Mouse (Mus musculus): ENCODE data around the gene Slc15a2. TPM values are rescaled to one million over a fixed set of nuclear protein-coding genes. Genes with fewer than 3 reads are reported as not detected.
A peak's percentile ranks its signal among the peaks of the same experiment; 100 is the strongest.

Slc15a2 gene
- polyA plus RNA-seq, 1 experiment from 2014 or later: 0.42 TPM

GRCm38 (mm10) chr16:36728959-36729358, 55.8 kb downstream of the Slc15a2 start:
- no peak for ATAC-seq (ENCODE audit: insufficient number of reproducible peaks, insufficient read depth, low FRiP score, low read depth)
- H3K9ac ChIP-seq (ENCODE audit: low read length): no peak overlapping the region
- H3K9me3 ChIP-seq (ENCODE audit: control insufficient read depth, low read length): no peaks in the 10 kb centered on the region
- H3K27me3 ChIP-seq (ENCODE audit: control insufficient read depth, insufficient read depth, low read length): no peaks in the 10 kb centered on the region
- H3K36me3 ChIP-seq (ENCODE audit: control insufficient read depth, insufficient read depth, low read length): no peaks in the 10 kb centered on the region
- 75% methylated on average over 2 of the region's 2 CpGs for WGBS
- no peak overlapping the region for H3K4me3 ChIP-seq (ENCODE audit: control insufficient read depth in 1 of 2, insufficient read depth in 1 of 2, low read depth in 1 of 2, low read length in 2 of 2)
- no peaks in the 10 kb centered on the region for H3K4me1 ChIP-seq (ENCODE audit: control insufficient read depth in 2 of 2, insufficient read depth in 2 of 2, low read length in 2 of 2)
- no peak overlapping the region for H3K4me2 ChIP-seq (ENCODE audit: low read length)
- no peak overlapping the region for H3K27ac ChIP-seq (replicated peaks in 1 of 2; ENCODE audit: control insufficient read depth in 1 of 2, insufficient read depth in 1 of 2, low read depth in 2 of 2, low read length in 2 of 2)

GRCm38 (mm10) chr16:36723880-36724443, 60.8 kb downstream of the Slc15a2 start:
- no peaks in the 10 kb centered on the region for H3K36me3 ChIP-seq (ENCODE audit: control insufficient read depth, insufficient read depth, low read length)
- peaks cover 7% of the 10 kb centered on the region; the same call in 1 of the 2 replicates for H3K27me3 ChIP-seq (ENCODE audit: control insufficient read depth, insufficient read depth, low read length)
- no peaks in the 10 kb centered on the region for H3K4me1 ChIP-seq (ENCODE audit: control insufficient read depth in 2 of 2, insufficient read depth in 2 of 2, low read length in 2 of 2)
- no peak overlapping the region for H3K4me2 ChIP-seq (ENCODE audit: low read length)
- no peak overlapping the region for H3K4me3 ChIP-seq (ENCODE audit: control insufficient read depth in 1 of 2, insufficient read depth in 1 of 2, low read depth in 1 of 2, low read length in 2 of 2)
- H3K27ac ChIP-seq (replicated peaks in 1 of 2; ENCODE audit: control insufficient read depth in 1 of 2, insufficient read depth in 1 of 2, low read depth in 2 of 2, low read length in 2 of 2): no peak overlapping the region
- WGBS: 47% methylated on average over 3 of the region's 3 CpGs
- no peak for ATAC-seq (ENCODE audit: insufficient number of reproducible peaks, insufficient read depth, low FRiP score, low read depth)
- H3K9me3 ChIP-seq (ENCODE audit: control insufficient read depth, low read length): no peaks in the 10 kb centered on the region
- H3K9ac ChIP-seq (ENCODE audit: low read length): no peak overlapping the region

GRCm38 (mm10) chr16:36722739-36723138, 62.0 kb downstream of the Slc15a2 start:
- Histone ChIP-seq H3K4me3 (ENCODE audit: control insufficient read depth in 1 of 2, insufficient read depth in 1 of 2, low read depth in 1 of 2, low read length in 2 of 2) (no peak overlapping the region), H3K9me3 (ENCODE audit: control insufficient read depth, low read length) (no peaks in the 10 kb centered on the region), H3K4me2 (ENCODE audit: low read length) (peak overlapping the region; percentile 49), H3K4me1 (ENCODE audit: control insufficient read depth in 2 of 2, insufficient read depth in 2 of 2, low read length in 2 of 2) (no peaks in the 10 kb centered on the region), H3K27ac (replicated peaks in 1 of 2; ENCODE audit: control insufficient read depth in 1 of 2, insufficient read depth in 1 of 2, low read depth in 2 of 2, low read length in 2 of 2) (no peak overlapping the region), H3K27me3 (ENCODE audit: control insufficient read depth, insufficient read depth, low read length) (peaks cover 7% of the 10 kb centered on the region; the same call in 1 of the 2 replicates), H3K36me3 (ENCODE audit: control insufficient read depth, insufficient read depth, low read length) (no peaks in the 10 kb centered on the region), H3K9ac (ENCODE audit: low read length) (no peak overlapping the region)
- 22% methylated on average over 4 of the region's 4 CpGs for WGBS
- ATAC-seq (ENCODE audit: insufficient number of reproducible peaks, insufficient read depth, low FRiP score, low read depth): no peak

- no peaks in the 10 kb centered on the region for H3K36me3 ChIP-seq (ENCODE audit: control insufficient read depth, insufficient read depth, low read length)
- 69% methylated on average over 13 of the region's 13 CpGs for WGBS
- H3K4me1 ChIP-seq (ENCODE audit: control insufficient read depth in 2 of 2, insufficient read depth in 2 of 2, low read length in 2 of 2): no peaks in the 10 kb centered on the region
- H3K9me3 ChIP-seq (ENCODE audit: control insufficient read depth, low read length): no peaks in the 10 kb centered on the region
- no peak overlapping the region for H3K4me2 ChIP-seq (ENCODE audit: low read length)
- H3K27ac ChIP-seq (replicated peaks in 1 of 2; ENCODE audit: control insufficient read depth in 1 of 2, insufficient read depth in 1 of 2, low read depth in 2 of 2, low read length in 2 of 2): no peak overlapping the region
- peaks cover 7% of the 10 kb centered on the region; the same call in 1 of the 2 replicates for H3K27me3 ChIP-seq (ENCODE audit: control insufficient read depth, insufficient read depth, low read length)
- H3K9ac ChIP-seq (ENCODE audit: low read length): no peak overlapping the region
- H3K4me3 ChIP-seq (ENCODE audit: control insufficient read depth in 1 of 2, insufficient read depth in 1 of 2, low read depth in 1 of 2, low read length in 2 of 2): no peak overlapping the region
- no peak for ATAC-seq (ENCODE audit: insufficient number of reproducible peaks, insufficient read depth, low FRiP score, low read depth)
Observed at GRCm38 (mm10) chr16:36720194-36721055, 64.3 kb downstream of the Slc15a2 start.

GRCm38 (mm10) chr16:36718637-36719036, 66.1 kb downstream of the Slc15a2 start:
- peaks cover 7% of the 10 kb centered on the region; the same call in 1 of the 2 replicates for H3K27me3 ChIP-seq (ENCODE audit: control insufficient read depth, insufficient read depth, low read length)
- H3K9ac ChIP-seq (ENCODE audit: low read length): no peak overlapping the region
- no peak for ATAC-seq (ENCODE audit: insufficient number of reproducible peaks, insufficient read depth, low FRiP score, low read depth)
- no peak overlapping the region for H3K4me2 ChIP-seq (ENCODE audit: low read length)
- no peaks in the 10 kb centered on the region for H3K4me1 ChIP-seq (ENCODE audit: control insufficient read depth in 2 of 2, insufficient read depth in 2 of 2, low read length in 2 of 2)
- H3K4me3 ChIP-seq (ENCODE audit: control insufficient read depth in 1 of 2, insufficient read depth in 1 of 2, low read depth in 1 of 2, low read length in 2 of 2): no peak overlapping the region
- H3K36me3 ChIP-seq (ENCODE audit: control insufficient read depth, insufficient read depth, low read length): no peaks in the 10 kb centered on the region
- H3K9me3 ChIP-seq (ENCODE audit: control insufficient read depth, low read length): no peaks in the 10 kb centered on the region
- no peak overlapping the region for H3K27ac ChIP-seq (replicated peaks in 1 of 2; ENCODE audit: control insufficient read depth in 1 of 2, insufficient read depth in 1 of 2, low read depth in 2 of 2, low read length in 2 of 2)

GRCm38 (mm10) chr16:36717481-36717880, 67.3 kb downstream of the Slc15a2 start:
- H3K36me3 ChIP-seq (ENCODE audit: control insufficient read depth, insufficient read depth, low read length): no peaks in the 10 kb centered on the region
- no peak for ATAC-seq (ENCODE audit: insufficient number of reproducible peaks, insufficient read depth, low FRiP score, low read depth)
- H3K4me3 ChIP-seq (ENCODE audit: control insufficient read depth in 1 of 2, insufficient read depth in 1 of 2, low read depth in 1 of 2, low read length in 2 of 2): no peak overlapping the region
- no peak overlapping the region for H3K4me2 ChIP-seq (ENCODE audit: low read length)
- H3K27me3 ChIP-seq (ENCODE audit: control insufficient read depth, insufficient read depth, low read length): peaks cover 7% of the 10 kb centered on the region; the same call in 1 of the 2 replicates
- no peak overlapping the region for H3K9ac ChIP-seq (ENCODE audit: low read length)
- no peaks in the 10 kb centered on the region for H3K4me1 ChIP-seq (ENCODE audit: control insufficient read depth in 2 of 2, insufficient read depth in 2 of 2, low read length in 2 of 2)
- no peaks in the 10 kb centered on the region for H3K9me3 ChIP-seq (ENCODE audit: control insufficient read depth, low read length)
- WGBS: 67% methylated on average over 4 of the region's 4 CpGs
- H3K27ac ChIP-seq (replicated peaks in 1 of 2; ENCODE audit: control insufficient read depth in 1 of 2, insufficient read depth in 1 of 2, low read depth in 2 of 2, low read length in 2 of 2): no peak overlapping the region

GRCm38 (mm10) chr16:36711760-36712159, 73.0 kb downstream of the Slc15a2 start:
- no peak overlapping the region for H3K9ac ChIP-seq (ENCODE audit: low read length)
- H3K36me3 ChIP-seq (ENCODE audit: control insufficient read depth, insufficient read depth, low read length): no peaks in the 10 kb centered on the region
- H3K4me2 ChIP-seq (ENCODE audit: low read length): no peak overlapping the region
- H3K9me3 ChIP-seq (ENCODE audit: control insufficient read depth, low read length): no peaks in the 10 kb centered on the region
- H3K27me3 ChIP-seq (ENCODE audit: control insufficient read depth, insufficient read depth, low read length): no peaks in the 10 kb centered on the region
- ATAC-seq (ENCODE audit: insufficient number of reproducible peaks, insufficient read depth, low FRiP score, low read depth): no peak
- WGBS: 69% methylated on average over 12 of the region's 12 CpGs
- H3K4me3 ChIP-seq (ENCODE audit: control insufficient read depth in 1 of 2, insufficient read depth in 1 of 2, low read depth in 1 of 2, low read length in 2 of 2): no peak overlapping the region
- no peaks in the 10 kb centered on the region for H3K4me1 ChIP-seq (ENCODE audit: control insufficient read depth in 2 of 2, insufficient read depth in 2 of 2, low read length in 2 of 2)
- H3K27ac ChIP-seq (replicated peaks in 1 of 2; ENCODE audit: control insufficient read depth in 1 of 2, insufficient read depth in 1 of 2, low read depth in 2 of 2, low read length in 2 of 2): no peak overlapping the region

Measured in heart, embryonic 14.5 days (tissue).